Mouse (Mus musculus): Measurements from ENCODE around the gene P2ry12.

GRCm38 (mm10) chr3:59205941-59206340, 56.7 kb downstream of the P2ry12 start:
- no peak for TF ChIP-seq MAFK (IDR thresholded peaks at IDR 0.05; ENCODE audit: insufficient read depth, low read depth, low read length)
- TF ChIP-seq HCFC1 (IDR thresholded peaks at IDR 0.05; ENCODE audit: borderline replicate concordance, insufficient read depth, low read length): no peak
- TF ChIP-seq ZNF384 (IDR thresholded peaks at IDR 0.05; ENCODE audit: low read depth, low read length): no peak
- TF ChIP-seq CHD2 (IDR thresholded peaks at IDR 0.05; ENCODE audit: low read depth, low read length): no peak
